Mouse (Mus musculus) MEL (cell line): ENCODE data around the gene Zfp446. TPM values are rescaled to one million over a fixed set of nuclear protein-coding genes. Genes with fewer than 3 reads are reported as not detected.

Experiments
- DNase-seq: peaks from one replicate; pipeline ENCODE4 v3.0.0; 2011; ENCODE audit warnings: low read depth, low spot score
- H3K27ac ChIP-seq: 2 replicates; pipeline ENCODE4 v1.5.1; 2012; ENCODE audit warnings: low read depth, mild to moderate bottlenecking, control low read depth, low read length, moderate library complexity; ENCODE audit not compliant: control insufficient read depth
- H3K27me3 ChIP-seq, 2 experiments: fragments of 150-350 bp in 1 of 2; sonication (generic) in 1 of 2; 2 replicates each; pipeline ENCODE4 v1.6.1; 2012; ENCODE audit warnings: low read length in 2 of 2, mild to moderate bottlenecking in 2 of 2, improper control_type of control experiment in 1 of 2, moderate library complexity in 1 of 2; ENCODE audit not compliant: insufficient read depth in 2 of 2, control insufficient read depth in 1 of 2
- H3K36me3 ChIP-seq, 2 experiments: 2 replicates each; pipeline ENCODE4 v1.6.1; 2012 to 2014; ENCODE audit warnings: low read length in 2 of 2, improper control_type of control experiment in 1 of 2, inconsistent platforms in 1 of 2, mild to moderate bottlenecking in 1 of 2; ENCODE audit not compliant: insufficient read depth in 2 of 2, control insufficient read depth in 1 of 2
- H3K4me1 ChIP-seq, 2 experiments: fragments of 150-350 bp in 1 of 2; sonication (generic) in 1 of 2; 2 replicates each; pipeline ENCODE4 v1.6.1; 2012; ENCODE audit warnings: low read length in 2 of 2, improper control_type of control experiment in 1 of 2, mild to moderate bottlenecking in 1 of 2; ENCODE audit not compliant: insufficient read depth in 2 of 2, control insufficient read depth in 1 of 2
- H3K4me3 ChIP-seq, 2 experiments: fragments of 150-350 bp in 1 of 2; sonication (generic) in 1 of 2; 2 replicates each; pipeline ENCODE4 v1.5.1; 2012; ENCODE audit warnings: low read depth in 2 of 2, low read length in 2 of 2, mild to moderate bottlenecking in 2 of 2, moderate library complexity in 2 of 2, control low read depth in 1 of 2, improper control_type of control experiment in 1 of 2; ENCODE audit not compliant: control insufficient read depth in 1 of 2, insufficient read depth in 1 of 2
- H3K79me2 ChIP-seq: 2 replicates; pipeline ENCODE4 v1.6.1; 2012; ENCODE audit warnings: mild to moderate bottlenecking, low read length, moderate library complexity; ENCODE audit not compliant: control insufficient read depth, poor library complexity, insufficient read depth
- H3K9ac ChIP-seq: 2 replicates; pipeline ENCODE4 v1.6.1; 2012; ENCODE audit warnings: low read depth, mild to moderate bottlenecking, control low read depth, low read length, moderate library complexity; ENCODE audit not compliant: control insufficient read depth, poor library complexity, severe bottlenecking
- H3K9me3 ChIP-seq: fragments of 150-350 bp; sonication (generic); replicated peaks from 2 replicates; pipeline ENCODE4 v1.6.1; 2012; ENCODE audit warnings: mild to moderate bottlenecking, low read length, improper control_type of control experiment, moderate library complexity; ENCODE audit not compliant: insufficient read depth
- BHLHE40 ChIP-seq: IDR thresholded peaks from 2 replicates; pipeline ENCODE4 v1.6.1; 2012; ENCODE audit warnings: low read depth, mild to moderate bottlenecking, inconsistent platforms, low read length, improper control_type of control experiment, borderline replicate concordance
- CHD2 ChIP-seq: IDR thresholded peaks from 2 replicates; pipeline ENCODE4 v1.6.1; 2011; ENCODE audit warnings: low read length, improper control_type of control experiment
- CTCF ChIP-seq, 3 experiments: IDR thresholded peaks in 2 of 3; conservative IDR thresholded peaks in 1 of 3; 2 replicates each; pipeline ENCODE4 v1.5.1; 2011 to 2012; ENCODE audit warnings: low read length in 3 of 3, low read depth in 2 of 3, mild to moderate bottlenecking in 2 of 3, improper control_type of control experiment in 1 of 3, inconsistent platforms in 1 of 3, mixed read lengths in 1 of 3, moderate library complexity in 1 of 3; ENCODE audit not compliant: control insufficient read depth in 1 of 3, insufficient read depth in 1 of 3, poor library complexity in 1 of 3, severe bottlenecking in 1 of 3
- ELF1 ChIP-seq: IDR thresholded peaks from 2 replicates; pipeline ENCODE4 v1.6.1; 2014; ENCODE audit warnings: low read depth, mild to moderate bottlenecking, inconsistent platforms, low read length, improper control_type of control experiment, moderate library complexity
- ETS1 ChIP-seq: IDR thresholded peaks from 2 replicates; pipeline ENCODE4 v1.6.1; 2012; ENCODE audit warnings: low read depth, mild to moderate bottlenecking, inconsistent platforms, low read length, improper control_type of control experiment, moderate library complexity
- GATA1 ChIP-seq: IDR thresholded peaks from 2 replicates; pipeline ENCODE4 v1.6.1; 2011; ENCODE audit warnings: low read depth, low read length, improper control_type of control experiment
- HCFC1 ChIP-seq: IDR thresholded peaks from 2 replicates; pipeline ENCODE4 v1.6.1; 2012; ENCODE audit warnings: low read depth, mild to moderate bottlenecking, inconsistent platforms, low read length, improper control_type of control experiment, moderate library complexity
- JUND ChIP-seq: IDR thresholded peaks from 2 replicates; pipeline ENCODE4 v1.6.1; 2011; ENCODE audit warnings: low read depth, mild to moderate bottlenecking, improper control_type of control experiment, low read length
- MEF2A ChIP-seq: IDR thresholded peaks from 2 replicates; pipeline ENCODE4 v1.6.1; 2014; ENCODE audit warnings: low read depth, mild to moderate bottlenecking, inconsistent platforms, low read length, improper control_type of control experiment; ENCODE audit not compliant: poor library complexity, insufficient replicate concordance, severe bottlenecking; ENCODE audit errors: extremely low read depth
- MYC ChIP-seq: IDR thresholded peaks from 2 replicates; pipeline ENCODE4 v1.6.1; 2011; ENCODE audit warnings: low read depth, mild to moderate bottlenecking, low read length, improper control_type of control experiment, moderate library complexity
- NRF1 ChIP-seq: IDR thresholded peaks from 2 replicates; pipeline ENCODE4 v1.6.1; 2014; ENCODE audit warnings: low read depth, mild to moderate bottlenecking, inconsistent platforms, low read length, improper control_type of control experiment, moderate library complexity; ENCODE audit not compliant: poor library complexity, insufficient read depth, severe bottlenecking
- POLR2A ChIP-seq, 2 experiments: IDR thresholded peaks; 2 replicates each; pipeline ENCODE4 v1.6.1; 2011 to 2012; ENCODE audit warnings: low read length in 2 of 2, mild to moderate bottlenecking in 2 of 2, control low read depth in 1 of 2, improper control_type of control experiment in 1 of 2, low read depth in 1 of 2, moderate library complexity in 1 of 2; ENCODE audit not compliant: control insufficient read depth in 1 of 2, insufficient read depth in 1 of 2, poor library complexity in 1 of 2
- POLR2AphosphoS5 ChIP-seq: IDR thresholded peaks from 2 replicates; pipeline ENCODE4 v1.6.1; 2012; ENCODE audit warnings: low read depth, borderline replicate concordance, mild to moderate bottlenecking, inconsistent platforms, low read length, moderate library complexity, mixed read lengths
- RAD21 ChIP-seq: IDR thresholded peaks from 2 replicates; pipeline ENCODE4 v1.6.1; 2011; ENCODE audit warnings: mild to moderate bottlenecking, low read depth, low read length, improper control_type of control experiment
- RCOR1 ChIP-seq: IDR thresholded peaks from 2 replicates; pipeline ENCODE4 v1.6.1; 2012; ENCODE audit warnings: low read depth, mild to moderate bottlenecking, inconsistent platforms, low read length, improper control_type of control experiment
- SMC3 ChIP-seq: IDR thresholded peaks from 2 replicates; pipeline ENCODE4 v1.6.1; 2011; ENCODE audit warnings: low read depth, low read length, improper control_type of control experiment
- ZC3H11A ChIP-seq: IDR thresholded peaks from 2 replicates; pipeline ENCODE4 v1.6.1; 2012; ENCODE audit warnings: low read depth, mild to moderate bottlenecking, inconsistent platforms, low read length, improper control_type of control experiment
- ZKSCAN1 ChIP-seq: IDR thresholded peaks from 2 replicates; pipeline ENCODE4 v1.6.1; 2012; ENCODE audit warnings: low read depth, mild to moderate bottlenecking, inconsistent platforms, low read length, improper control_type of control experiment, moderate library complexity
- ZNF384 ChIP-seq: IDR thresholded peaks from 2 replicates; pipeline ENCODE4 v1.6.1; 2012; ENCODE audit warnings: low read depth, mild to moderate bottlenecking, inconsistent platforms, low read length, improper control_type of control experiment
- polyA plus RNA-seq, 2 experiments: library from polyadenylated mRNA; stranded (reverse) in 1 of 2; unstranded in 1 of 2; fragments of >175 nt in 1 of 2; fragments of >200 nt in 1 of 2; gene quantifications; 2 replicates each; pipeline versions ENCODE4 v1.2.1 to v1.2.4; 2012; ENCODE audit warnings: low replicate concordance in 2 of 2, low read depth in 1 of 2; ENCODE audit not compliant: insufficient read length in 2 of 2, insufficient read depth in 1 of 2, missing spikeins in 1 of 2
- total RNA-seq: library from RNA; depleted of rRNA; stranded (reverse); fragments of 300-350 nt; gene quantifications from 2 replicates; pipeline ENCODE4 v1.2.3, GENCODE M21; 2012

Zfp446 gene
- total and polyA plus RNA-seq, 3 experiments: 3.4 to 4.9 TPM; not detected in 1

DNA sequence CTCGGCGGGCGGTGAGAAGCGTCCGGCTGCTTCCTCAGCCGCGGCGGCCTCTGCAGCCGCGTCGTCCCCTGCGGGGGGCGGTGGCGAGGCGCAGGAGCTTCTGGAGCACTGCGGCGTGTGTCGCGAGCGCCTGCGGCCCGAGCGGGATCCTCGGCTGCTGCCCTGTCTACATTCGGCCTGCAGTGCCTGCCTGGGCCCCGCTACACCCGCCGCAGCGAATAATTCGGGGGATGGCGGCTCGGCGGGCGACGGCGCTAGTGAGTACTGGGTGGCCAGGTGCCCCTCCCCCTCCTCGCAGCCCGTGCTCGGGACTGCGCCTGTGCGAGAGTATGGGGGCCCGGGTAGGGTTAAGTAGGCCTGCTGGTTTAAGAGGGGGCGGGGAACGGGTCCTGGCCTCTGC is 47.2 kb downstream of the Zfp446 start:
- Histone ChIP-seq H3K4me1 (peaks cover 2 to 23% of the 10 kb centered on the region in 2 experiments; a peak in 3 of 4 replicates), H3K36me3 (peaks cover 21 to 32% of the 10 kb centered on the region in 2 experiments), H3K79me2 (peaks cover 34% of the 10 kb centered on the region), H3K9ac (peak overlapping the region; percentile 99), H3K27ac (peak overlapping the region; percentile 74), H3K27me3 (no peaks in the 10 kb centered on the region; a peak in 1 of 4 replicates), H3K9me3 (no peaks in the 10 kb centered on the region), H3K4me3 (peak overlapping the region; percentile 82 to 99)
- DNase-seq: peak; percentile 78
- TF ChIP-seq NRF1 (peak; percentile 70), CHD2 (peak; percentile 14; the same call in 1 of the 2 replicates), CTCF (IDR thresholded peaks at IDR 0.05 in 2 of 3, conservative IDR thresholded peaks at IDR 0.05 in 1 of 3; ENCODE audit: control insufficient read depth in 1 of 3, insufficient read depth in 1 of 3, low read depth in 2 of 3, low read length in 3 of 3, poor library complexity in 1 of 3, severe bottlenecking in 1 of 3) (peak in 2 of 3 experiments; percentile 7 to 28; a peak in 3 of 6 replicates), GATA1 (no peak), BHLHE40 (peak; percentile 6; the same call in 1 of the 2 replicates), MYC (no peak), ZC3H11A (no peak), HCFC1 (peak; percentile 65)

DNA sequence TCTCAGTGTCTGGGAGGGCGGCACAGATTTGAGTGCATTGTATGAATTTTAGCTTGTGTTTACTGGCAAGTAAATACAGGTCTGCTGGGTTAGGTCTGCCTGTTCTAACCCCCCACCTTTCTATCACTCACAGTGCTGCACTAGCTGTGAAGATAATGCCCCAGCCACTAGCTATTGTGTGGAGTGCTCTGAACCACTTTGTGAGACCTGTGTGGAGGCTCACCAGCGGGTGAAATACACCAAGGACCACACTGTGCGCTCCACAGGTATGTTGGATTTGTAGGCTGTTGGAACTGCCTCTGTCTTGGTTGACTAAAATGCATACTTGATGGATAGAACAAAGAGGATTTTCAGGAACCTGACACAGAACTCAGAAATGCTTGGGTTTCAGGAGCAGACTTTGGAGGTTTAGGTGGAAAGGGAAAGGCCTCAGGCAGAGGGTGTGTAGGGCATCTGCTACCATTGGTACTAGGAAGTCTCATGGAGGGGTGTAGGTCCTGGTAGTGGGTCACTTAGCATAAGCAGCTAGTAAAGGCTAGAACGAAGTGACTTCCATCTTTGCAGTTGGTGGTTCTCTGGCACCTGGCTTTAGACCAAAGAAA is 48.0 kb downstream of the Zfp446 start:
- Histone ChIP-seq H3K9ac (peak overlapping the region; percentile 99), H3K36me3 (peaks cover 21 to 32% of the 10 kb centered on the region in 2 experiments), H3K27me3 (no peaks in the 10 kb centered on the region), H3K4me1 (peaks cover 2 to 23% of the 10 kb centered on the region in 2 experiments; a peak in 3 of 4 replicates), H3K9me3 (no peaks in the 10 kb centered on the region), H3K4me3 (peak overlapping the region; percentile 82 to 99), H3K79me2 (peaks cover 34% of the 10 kb centered on the region), H3K27ac (peak overlapping the region; percentile 74; the same call in 1 of the 2 replicates)
- TF ChIP-seq ELF1 (no peak), ETS1 (no peak), BHLHE40 (no peak), RCOR1 (no peak), CHD2 (no peak), ZKSCAN1 (no peak), MEF2A (no peak), ZNF384 (no peak), JUND (no peak), POLR2AphosphoS5 (no peak), RAD21 (no peak), SMC3 (no peak), POLR2A (IDR thresholded peaks at IDR 0.05; ENCODE audit: control insufficient read depth in 1 of 2, insufficient read depth in 1 of 2, low read depth in 1 of 2, low read length in 2 of 2, poor library complexity in 1 of 2) (no peak), CTCF (IDR thresholded peaks at IDR 0.05 in 2 of 3, conservative IDR thresholded peaks at IDR 0.05 in 1 of 3; ENCODE audit: control insufficient read depth in 1 of 3, insufficient read depth in 1 of 3, low read depth in 2 of 3, low read length in 3 of 3, poor library complexity in 1 of 3, severe bottlenecking in 1 of 3) (no peak), ZC3H11A (no peak)
- DNase-seq: peak; percentile 22
